Mouse (Mus musculus) midbrain, embryonic 11.5 days (tissue): ENCODE data around the gene Bmyc. TPM values are rescaled to one million over a fixed set of nuclear protein-coding genes. Genes with fewer than 3 reads are reported as not detected.
"Not testable (repeated sequence)": the region's sequence is repeated elsewhere in the genome, so short reads cannot be mapped to it uniquely, and the experiment has no call there.

Experiments
- ATAC-seq: fragments of 200-750 bp; cut with Nextera tagmentation; 2 replicates; pipeline ENCODE4 v1.8.0; 2017; ENCODE audit warnings: moderate TSS enrichment, moderate library complexity; ENCODE audit not compliant: low FRiP score
- DNase-seq: peaks from one replicate; pipeline ENCODE4 v3.0.0; 2015; ENCODE audit warnings: low spot score; ENCODE audit errors: missing footprints
- H3K27ac ChIP-seq: fragments of 300-500 bp; sonication (generic); 2 replicates; pipeline ENCODE4 v1.5.1; 2014; ENCODE audit warnings: low read depth, low read length
- H3K27me3 ChIP-seq: fragments of 300-500 bp; sonication (generic); 2 replicates; pipeline ENCODE4 v1.6.1; 2014; ENCODE audit warnings: mild to moderate bottlenecking, low read length, moderate library complexity, mixed read lengths; ENCODE audit not compliant: control insufficient read depth, insufficient read depth
- H3K36me3 ChIP-seq: fragments of 300-500 bp; sonication (generic); 2 replicates; pipeline ENCODE4 v1.6.1; 2014; ENCODE audit warnings: mild to moderate bottlenecking, low read length, moderate library complexity, mixed read lengths; ENCODE audit not compliant: control insufficient read depth, insufficient read depth
- H3K4me1 ChIP-seq: fragments of 300-500 bp; sonication (generic); 2 replicates; pipeline ENCODE4 v1.6.1; 2014; ENCODE audit warnings: low read length; ENCODE audit not compliant: control insufficient read depth, insufficient read depth
- H3K4me2 ChIP-seq: fragments of 300-500 bp; sonication (generic); 2 replicates; pipeline ENCODE4 v1.6.1; 2014; ENCODE audit warnings: mild to moderate bottlenecking, moderate library complexity
- H3K4me3 ChIP-seq: fragments of 300-500 bp; sonication (generic); 2 replicates; pipeline ENCODE4 v1.5.1; 2014; ENCODE audit warnings: low read depth, low read length
- H3K9ac ChIP-seq: fragments of 300-500 bp; sonication (generic); 2 replicates; pipeline ENCODE4 v1.6.1; 2014; ENCODE audit warnings: low read length
- H3K9me3 ChIP-seq: fragments of 300-500 bp; sonication (generic); 2 replicates; pipeline ENCODE4 v1.6.1; 2016; ENCODE audit warnings: low read length; ENCODE audit not compliant: control insufficient read depth
- whole genome bisulfite sequencing: fragments of 180-500 bp; shearing (Covaris S2); extraction: QIAGEN DNeasy Blood & Tissue Kit; methylation state at CpG from one replicate; pipeline ENCODE4 v1.1.7; 2014; 5-methylcytosine and 5-hydroxymethylcytosine counted together
- polyA plus RNA-seq: library from polyadenylated mRNA; unstranded; fragments of >200 nt; fragmentation: Nextera tagmentation; extraction: Ambion mirVana; gene quantifications from 2 replicates; pipeline ENCODE4 v1.2.1, GENCODE M21; 2014

The Bmyc gene
- polyA plus RNA-seq, 1 experiment from 2014 or later, result 59.7 TPM

DNA sequence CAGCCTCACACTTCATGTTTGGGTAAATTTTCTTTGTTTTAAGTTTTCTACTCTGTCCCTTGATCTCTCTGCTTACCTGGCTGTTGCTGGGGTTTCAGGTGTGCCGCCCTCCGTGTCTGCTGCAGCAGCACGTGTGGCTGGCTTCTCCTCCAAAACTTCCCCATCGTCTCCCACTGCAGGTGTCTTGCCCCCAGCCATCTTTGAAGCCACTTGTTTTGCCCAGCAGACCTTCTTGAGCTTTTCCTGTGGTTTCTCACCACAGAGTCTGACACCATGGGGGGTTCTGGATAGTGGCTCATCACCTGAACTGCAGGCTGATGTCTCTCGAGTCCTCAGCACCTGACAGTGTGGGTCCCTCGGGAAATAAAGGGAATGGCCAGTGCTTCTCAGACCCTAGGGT is 27.0 kb upstream of the Bmyc start:
- Histone ChIP-seq H3K4me1 (no peaks in the 10 kb centered on the region), H3K36me3 (no peaks in the 10 kb centered on the region), H3K27ac (no peak overlapping the region), H3K4me2 (no peak overlapping the region), H3K27me3 (no peaks in the 10 kb centered on the region), H3K9ac (no peak overlapping the region), H3K4me3 (no peak overlapping the region), H3K9me3 (no peaks in the 10 kb centered on the region)
- DNase-seq (no peak), ATAC-seq (no peak)
- 85% methylated on average over 6 of the region's 6 CpGs for WGBS

DNA sequence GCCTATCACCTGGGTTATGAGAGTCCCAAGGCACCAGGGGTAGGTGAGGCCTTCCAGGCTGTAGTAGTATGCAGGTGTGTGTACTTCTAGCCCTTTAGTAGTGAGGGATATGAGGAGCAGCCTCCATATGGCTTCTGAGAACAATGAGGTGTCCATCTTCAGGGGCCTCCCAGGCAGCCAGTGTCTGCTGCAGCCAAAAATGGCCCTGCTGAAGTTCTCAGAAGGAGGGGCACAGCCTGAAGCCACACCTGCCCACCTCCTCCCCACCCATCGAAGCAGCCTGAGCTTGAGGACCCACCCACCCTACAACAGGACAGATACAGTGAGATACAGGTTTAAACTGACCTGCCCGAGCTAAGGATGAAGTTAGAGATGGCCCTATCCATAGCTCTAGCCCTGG is 24.1 kb upstream of the Bmyc start, which contains the start of gene Lcn10:
Gene Lcn10 (plus strand): TSS at position 301 of the 400 bp plus-strand sequence.
- no peak within 1 kb of the TSS for H3K27ac ChIP-seq

DNA sequence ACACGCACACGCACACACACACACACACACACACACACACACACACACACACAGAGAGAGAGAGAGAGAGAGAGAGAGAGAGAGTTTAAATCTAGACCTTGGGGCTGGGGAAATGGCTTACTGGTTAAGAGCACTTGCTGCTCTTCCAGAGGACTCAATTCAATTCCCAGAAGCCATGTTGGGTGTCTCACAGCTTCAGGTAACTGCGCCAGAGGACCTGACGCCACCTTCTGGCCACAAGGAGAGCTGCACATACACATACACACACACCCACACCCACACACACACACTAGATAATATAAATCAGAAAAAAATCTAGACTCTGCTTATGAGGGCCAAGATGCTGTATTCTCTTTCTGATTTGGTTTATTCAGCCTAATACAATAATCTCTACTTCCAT is 19.6 kb upstream of the Bmyc start:
- no peak for DNase-seq
- Histone ChIP-seq H3K9ac (no peak overlapping the region), H3K27ac (no peak overlapping the region), H3K27me3 (no peaks in the 10 kb centered on the region), H3K4me3 (no peak overlapping the region), H3K4me2 (no peak overlapping the region), H3K4me1 (no peaks in the 10 kb centered on the region), H3K36me3 (no peaks in the 10 kb centered on the region), H3K9me3 (no peaks in the 10 kb centered on the region)
- no peak for ATAC-seq
- WGBS, result 59% methylated on average over 3 of the region's 4 CpGs

More for the DNA sequence above, 24.1 kb upstream of the Bmyc start, which contains the start of gene Lcn10:
- ATAC-seq, result no peak
- H3K27me3 ChIP-seq, result no peaks in the 10 kb centered on the region
- no peaks in the 10 kb centered on the region for H3K4me1 ChIP-seq
- H3K4me3 ChIP-seq, result no peak within 1 kb of the TSS
- DNase-seq, result no peak
- H3K9me3 ChIP-seq, result no peaks in the 10 kb centered on the region
- H3K9ac ChIP-seq, result no peak within 1 kb of the TSS
- no peaks in the 10 kb centered on the region for H3K36me3 ChIP-seq
- WGBS, result 64% methylated on average over 2 of the region's 2 CpGs
- H3K4me2 ChIP-seq, result no peak within 1 kb of the TSS

DNA sequence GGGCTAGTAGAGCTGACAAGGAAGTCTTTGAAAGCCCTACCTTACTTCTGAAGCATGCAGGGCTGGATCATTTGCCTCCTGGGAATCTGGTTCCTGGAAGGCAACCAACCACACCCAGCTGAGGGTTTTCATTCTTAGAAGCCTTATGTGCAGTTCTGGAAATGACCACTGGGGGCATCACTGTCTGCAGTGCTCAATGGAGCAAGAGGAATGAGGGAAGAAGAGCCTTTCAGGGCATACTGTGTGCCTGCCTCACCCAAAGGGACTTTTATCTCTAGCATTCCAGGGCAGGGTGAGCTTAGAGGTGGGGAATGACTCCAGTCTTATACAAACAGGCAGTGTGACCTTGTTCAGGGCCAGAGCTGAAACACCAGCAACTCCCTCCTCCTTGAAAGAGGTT is 11.9 kb upstream of the Bmyc start:
- no peaks in the 10 kb centered on the region for H3K9me3 ChIP-seq
- ATAC-seq (no peak), DNase-seq (peak; percentile 97)
- H3K4me3 ChIP-seq, result no peak overlapping the region
- no peak overlapping the region for H3K9ac ChIP-seq
- H3K27me3 ChIP-seq, result no peaks in the 10 kb centered on the region
- H3K4me1 ChIP-seq, result no peaks in the 10 kb centered on the region
- no peak overlapping the region for H3K4me2 ChIP-seq
- no peak overlapping the region for H3K27ac ChIP-seq
- H3K36me3 ChIP-seq, result no peaks in the 10 kb centered on the region

DNA sequence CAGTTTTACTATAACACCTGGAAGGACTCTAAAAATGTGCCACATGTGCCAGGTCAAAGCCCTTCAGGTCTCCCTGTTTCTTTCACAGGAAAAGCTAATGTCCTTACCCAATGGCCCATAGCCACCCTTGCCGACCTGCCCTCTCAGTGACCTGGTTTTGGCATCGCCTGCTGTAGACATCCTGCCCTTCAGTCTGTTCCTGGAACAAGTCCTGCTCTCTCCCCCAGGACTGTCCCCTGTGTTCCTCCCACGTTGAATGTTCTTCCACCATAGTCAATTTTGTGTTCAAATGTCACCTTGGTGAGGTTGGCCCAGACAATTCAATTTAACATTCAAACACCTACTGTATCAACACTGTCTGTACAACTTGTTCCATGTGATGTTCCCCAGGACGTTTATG is 9.6 kb upstream of the Bmyc start:
- ATAC-seq (no peak), DNase-seq (no peak)
- Histone ChIP-seq H3K27me3 (no peaks in the 10 kb centered on the region), H3K4me3 (no peak overlapping the region), H3K27ac (no peak overlapping the region), H3K4me1 (no peaks in the 10 kb centered on the region), H3K36me3 (no peaks in the 10 kb centered on the region), H3K4me2 (no peak overlapping the region), H3K9ac (no peak overlapping the region), H3K9me3 (no peaks in the 10 kb centered on the region)
- WGBS, result 66% methylated on average over 4 of the region's 4 CpGs

DNA sequence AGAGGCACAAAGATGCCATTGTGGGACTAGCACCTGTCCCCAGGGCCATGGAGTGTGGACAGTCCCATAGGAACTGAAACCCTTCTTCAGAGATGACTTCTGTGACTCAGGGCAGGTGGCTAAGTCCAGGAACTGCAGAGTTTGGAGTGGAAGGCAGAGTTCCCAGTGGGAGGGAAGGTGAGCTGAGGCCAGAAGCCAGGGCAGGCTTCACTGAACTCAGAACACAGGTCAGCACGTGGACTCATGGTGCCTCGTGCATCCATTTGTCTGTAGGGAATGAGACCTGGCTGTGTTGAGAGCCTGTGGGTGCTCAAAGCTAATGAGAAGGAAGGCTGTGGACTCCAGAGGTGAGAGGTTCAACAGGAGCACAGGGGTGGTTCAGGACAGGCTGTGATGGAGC is 7.8 kb upstream of the Bmyc start:
- Histone ChIP-seq H3K9me3 (no peaks in the 10 kb centered on the region), H3K4me3 (no peak overlapping the region), H3K36me3 (no peaks in the 10 kb centered on the region), H3K27ac (no peak overlapping the region), H3K4me1 (no peaks in the 10 kb centered on the region), H3K4me2 (no peak overlapping the region), H3K27me3 (no peaks in the 10 kb centered on the region), H3K9ac (no peak overlapping the region)
- WGBS, result 81% methylated on average over 2 of the region's 2 CpGs
- no peak for ATAC-seq
- DNase-seq, result no peak

GRCm38 (mm10) chr2:25699743-25700142 is 6.8 kb upstream of the Bmyc start, which contains the start of gene Obp2a:
Obp2a (plus strand) TSS chr2:25700043.
- WGBS, result 79% methylated on average over 3 of the region's 3 CpGs
- not testable (repeated sequence) for ATAC-seq, DNase-seq, H3K9ac ChIP-seq, H3K4me3 ChIP-seq, H3K36me3 ChIP-seq, H3K4me2 ChIP-seq, H3K27ac ChIP-seq, H3K9me3 ChIP-seq, H3K27me3 ChIP-seq, H3K4me1 ChIP-seq

DNA sequence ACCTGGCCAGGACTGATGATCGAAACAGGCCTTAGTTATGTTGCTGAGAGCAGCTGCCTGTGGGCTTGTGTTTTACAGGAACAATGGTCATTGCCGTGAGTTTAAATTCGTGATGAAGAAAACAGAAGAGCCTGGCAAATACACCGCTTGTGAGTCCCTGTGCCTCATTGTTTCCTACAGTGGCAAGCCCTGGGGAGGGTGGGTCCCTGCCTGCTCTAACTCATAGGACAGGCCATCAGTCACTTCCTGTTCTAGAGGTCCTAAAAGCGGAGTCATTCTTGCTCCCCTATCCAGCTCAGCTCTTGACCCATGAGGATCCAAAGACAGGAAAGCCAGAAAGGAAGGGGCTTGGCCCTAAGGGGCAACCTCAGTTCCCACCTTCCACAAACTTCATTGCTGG is 5.5 kb upstream of the Bmyc start:
- H3K36me3 ChIP-seq, result no peaks in the 10 kb centered on the region
- no peak overlapping the region for H3K4me3 ChIP-seq
- H3K4me2 ChIP-seq, result no peak overlapping the region
- H3K27me3 ChIP-seq, result no peaks in the 10 kb centered on the region
- H3K9ac ChIP-seq, result no peak overlapping the region
- no peaks in the 10 kb centered on the region for H3K4me1 ChIP-seq
- H3K27ac ChIP-seq, result no peak overlapping the region
- H3K9me3 ChIP-seq, result no peaks in the 10 kb centered on the region
- WGBS, result 82% methylated on average over 5 of the region's 5 CpGs
- no peak for ATAC-seq
- DNase-seq, result no peak

DNA sequence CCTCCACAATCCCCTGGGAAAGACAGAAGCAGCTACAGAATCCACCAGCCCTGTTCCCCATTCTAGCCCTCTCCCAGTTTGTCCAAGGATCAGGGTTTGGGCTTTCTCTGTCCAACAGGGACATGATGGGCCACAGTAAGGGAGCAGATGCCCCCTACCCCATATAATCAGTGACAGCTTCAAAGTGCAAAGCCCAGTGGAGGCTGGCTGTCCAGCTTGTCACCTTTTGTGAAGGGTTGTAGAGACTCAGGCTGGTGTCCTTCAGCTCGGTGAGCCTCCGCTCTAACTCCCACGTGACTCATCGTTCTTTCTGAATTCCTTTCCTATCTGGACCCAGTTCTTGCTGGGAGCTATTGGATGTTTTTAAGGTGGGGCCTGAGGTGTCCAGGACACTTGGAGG is 2.8 kb upstream of the Bmyc start:
- ATAC-seq (no peak), DNase-seq (no peak)
- WGBS, result 83% methylated on average over 4 of the region's 4 CpGs
- Histone ChIP-seq H3K4me2 (no peak overlapping the region), H3K27me3 (no peaks in the 10 kb centered on the region), H3K27ac (no peak overlapping the region), H3K4me3 (no peak overlapping the region), H3K9me3 (no peaks in the 10 kb centered on the region), H3K9ac (no peak overlapping the region), H3K36me3 (no peaks in the 10 kb centered on the region), H3K4me1 (no peaks in the 10 kb centered on the region)

DNA sequence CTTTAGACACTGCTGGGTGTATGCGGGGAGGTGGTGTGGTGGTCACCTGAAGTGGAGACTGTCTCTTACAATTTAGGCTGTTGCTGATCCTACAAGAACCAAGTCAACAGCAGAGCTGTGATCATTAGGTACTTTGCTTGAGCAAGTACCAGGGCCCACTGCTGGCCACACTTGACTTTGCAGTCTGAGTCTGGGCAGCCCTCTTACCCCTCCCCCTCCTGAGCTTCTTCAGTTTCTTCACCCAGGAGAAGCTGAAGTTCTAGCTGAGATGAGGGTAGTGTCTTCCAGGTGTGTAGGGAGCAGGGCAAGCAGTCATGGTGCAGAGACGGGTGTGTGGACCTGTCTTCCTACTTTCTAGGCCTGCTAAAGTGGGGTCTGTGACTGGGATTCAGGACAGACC is 1.6 kb downstream of the Bmyc start:
- DNase-seq (no peak), ATAC-seq (no peak; the same call in 1 of the 2 replicates)
- H3K27me3 ChIP-seq, result no peaks in the 10 kb centered on the region
- no peaks in the 10 kb centered on the region for H3K36me3 ChIP-seq
- H3K27ac ChIP-seq, result no peak overlapping the region
- no peaks in the 10 kb centered on the region for H3K4me1 ChIP-seq
- 86% methylated on average over 2 of the region's 2 CpGs for WGBS
- no peak overlapping the region for H3K4me2 ChIP-seq
- no peak overlapping the region for H3K9ac ChIP-seq
- H3K4me3 ChIP-seq, result no peak overlapping the region
- H3K9me3 ChIP-seq, result no peaks in the 10 kb centered on the region
